Mouse (Mus musculus) liver, embryonic 16.5 days (tissue): ENCODE measurements around the gene Tspyl2. TPM values are rescaled to one million over a fixed set of nuclear protein-coding genes. Genes with fewer than 3 reads are reported as not detected.

Experiments used
- ATAC-seq: fragments of 200-750 bp; cut with Nextera tagmentation; 2 replicates; pipeline ENCODE4 v1.8.0; 2017; ENCODE audit warnings: low read depth, mild to moderate bottlenecking, moderate number of reproducible peaks, moderate library complexity
- H3K27ac ChIP-seq: fragments of 300-500 bp; sonication (generic); 2 replicates; pipeline ENCODE4 v1.5.1; 2014; ENCODE audit warnings: mild to moderate bottlenecking, low read length
- H3K27me3 ChIP-seq: fragments of 300-500 bp; sonication (generic); 2 replicates; pipeline ENCODE4 v1.6.1; 2014; ENCODE audit warnings: low read depth, low read length, mixed read lengths; ENCODE audit not compliant: control insufficient read depth, insufficient read depth
- H3K36me3 ChIP-seq: fragments of 300-500 bp; sonication (generic); 2 replicates; pipeline ENCODE4 v1.6.1; 2014; ENCODE audit warnings: mild to moderate bottlenecking; ENCODE audit not compliant: control insufficient read depth, insufficient read depth
- H3K4me1 ChIP-seq: fragments of 300-500 bp; sonication (generic); 2 replicates; pipeline ENCODE4 v1.6.1; 2014; ENCODE audit warnings: low read depth, low read length, mixed read lengths; ENCODE audit not compliant: control insufficient read depth
- H3K4me2 ChIP-seq: fragments of 300-500 bp; sonication (generic); 2 replicates; pipeline ENCODE4 v1.6.1; 2014; ENCODE audit warnings: low read depth, low read length, mixed read lengths
- H3K4me3 ChIP-seq: fragments of 300-500 bp; sonication (generic); 2 replicates; pipeline ENCODE4 v1.5.1; 2014; ENCODE audit warnings: low read depth, mild to moderate bottlenecking, low read length
- H3K9ac ChIP-seq: fragments of 300-500 bp; sonication (generic); 2 replicates; pipeline ENCODE4 v1.6.1; 2014; ENCODE audit warnings: low read depth, low read length
- H3K9me3 ChIP-seq: fragments of 300-500 bp; sonication (generic); replicated peaks from 2 replicates; pipeline ENCODE4 v1.6.1; 2016; ENCODE audit warnings: low read length; ENCODE audit not compliant: control insufficient read depth
- WGBS: fragments of 180-500 bp; shearing (Covaris S2); extraction: QIAGEN DNeasy Blood & Tissue Kit; methylation state at CpG from one replicate; pipeline ENCODE4 v1.1.7; 2014; ENCODE audit not compliant: insufficient replicate concordance; 5-methylcytosine and 5-hydroxymethylcytosine counted together
- polyA plus RNA-seq: library from polyadenylated mRNA; unstranded; fragments of >200 nt; fragmentation: Nextera tagmentation; extraction: Ambion mirVana; gene quantifications from 2 replicates; pipeline ENCODE4 v1.2.1, GENCODE M21; 2015

Tspyl2 gene
- polyA plus RNA-seq, result 5.6 and 6.6 TPM in 2 replicates

GRCm38 (mm10) chrX:152342358-152342901 is at the start of gene Tspyl2:
Gene Tspyl2 (minus strand): TSS chrX:152342425.
- H3K27me3 ChIP-seq, result peaks cover 10% of the 10 kb centered on the region; the same call in 1 of the 2 replicates
- WGBS, result 13% methylated on average over 22 of the region's 27 CpGs

DNA sequence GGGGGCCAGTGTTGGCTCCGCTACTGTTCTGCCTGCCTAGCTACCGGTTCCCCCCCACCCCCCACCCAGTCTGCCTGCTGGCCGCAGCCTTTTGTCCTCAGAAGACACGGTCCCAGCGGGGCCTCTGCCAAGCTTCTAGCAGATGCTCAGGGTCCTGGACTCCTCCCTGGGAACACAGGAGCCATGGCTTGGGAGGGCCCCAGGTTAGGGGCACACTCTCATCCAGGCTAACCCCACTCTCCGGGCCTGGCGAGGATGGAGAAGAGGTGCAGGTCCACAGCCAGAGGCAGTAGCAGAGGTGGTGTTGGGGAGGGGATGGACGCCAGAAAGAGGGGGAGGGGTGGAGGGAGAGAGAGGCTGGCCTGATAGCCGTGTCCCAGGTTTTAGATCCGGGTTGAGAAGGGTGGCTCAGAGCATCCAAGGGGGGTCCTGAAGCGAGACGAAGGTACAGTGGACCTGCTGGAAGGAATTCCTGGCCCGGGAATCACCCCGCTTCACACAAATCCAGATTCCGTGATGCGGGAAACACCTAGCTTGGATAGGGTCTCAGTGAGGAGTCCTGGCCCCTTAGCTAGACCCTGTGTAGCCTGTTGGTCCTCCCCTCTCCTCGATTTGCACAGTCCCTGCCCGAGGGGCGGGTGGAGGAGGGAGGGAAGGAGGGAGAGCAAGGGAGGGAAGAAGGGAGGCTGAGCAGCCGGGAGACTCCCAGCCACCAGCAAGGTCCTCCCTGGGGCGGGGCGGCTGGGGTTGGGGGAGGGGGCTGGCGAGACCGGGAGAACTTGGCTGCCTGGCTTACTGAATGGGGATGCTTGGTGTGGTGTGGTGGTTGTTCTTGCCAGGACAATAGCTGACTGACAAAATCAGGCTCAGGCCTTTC is 26.4 kb upstream of the Tspyl2 start, which contains the start of gene Gpr173:
Gpr173 (minus strand) TSS at position 308 of the 877 bp plus-strand sequence.
- Histone ChIP-seq H3K36me3 (no peaks in the 10 kb centered on the region), H3K27ac (no peak within 1 kb of the TSS), H3K27me3 (peaks cover 18% of the 10 kb centered on the region; the same call in 1 of the 2 replicates), H3K4me1 (no peaks in the 10 kb centered on the region), H3K4me3 (peak within 1 kb of the TSS; percentile 22), H3K4me2 (0 out of 2 replicates have a peak within 1 kb of the TSS, but pooled peaks have one; percentile 3), H3K9ac (no peak within 1 kb of the TSS), H3K9me3 (no peaks in the 10 kb centered on the region)
- 23% methylated on average over 21 of the region's 24 CpGs for whole genome bisulfite sequencing
- peak; percentile 43; the same call in 1 of the 2 replicates for ATAC-seq

More at GRCm38 (mm10) chrX:152342358-152342901, at the start of gene Tspyl2:
- peak within 1 kb of the TSS; percentile 68 for H3K9ac ChIP-seq
- peak; percentile 98 for ATAC-seq
- peak within 1 kb of the TSS; percentile 63 for H3K4me3 ChIP-seq
- H3K36me3 ChIP-seq, result no peaks in the 10 kb centered on the region
- peak within 1 kb of the TSS; percentile 77 for H3K4me2 ChIP-seq
- H3K4me1 ChIP-seq, result no peaks in the 10 kb centered on the region; the same call in 1 of the 2 replicates
- no peaks in the 10 kb centered on the region for H3K9me3 ChIP-seq
- peak within 1 kb of the TSS; percentile 55 for H3K27ac ChIP-seq

- Histone ChIP-seq H3K4me3 (peak overlapping the region; percentile 22; the same call in 1 of the 2 replicates), H3K27me3 (peaks cover 18% of the 10 kb centered on the region; the same call in 1 of the 2 replicates), H3K4me1 (no peaks in the 10 kb centered on the region), H3K4me2 (no peak overlapping the region), H3K9ac (no peak overlapping the region), H3K9me3 (no peaks in the 10 kb centered on the region), H3K36me3 (no peaks in the 10 kb centered on the region), H3K27ac (no peak overlapping the region)
- WGBS, result 36% methylated on average over 4 of the region's 4 CpGs
- no peak for ATAC-seq
Observed at GRCm38 (mm10) chrX:152368054-152368396, 25.8 kb upstream of the Tspyl2 start.

DNA sequence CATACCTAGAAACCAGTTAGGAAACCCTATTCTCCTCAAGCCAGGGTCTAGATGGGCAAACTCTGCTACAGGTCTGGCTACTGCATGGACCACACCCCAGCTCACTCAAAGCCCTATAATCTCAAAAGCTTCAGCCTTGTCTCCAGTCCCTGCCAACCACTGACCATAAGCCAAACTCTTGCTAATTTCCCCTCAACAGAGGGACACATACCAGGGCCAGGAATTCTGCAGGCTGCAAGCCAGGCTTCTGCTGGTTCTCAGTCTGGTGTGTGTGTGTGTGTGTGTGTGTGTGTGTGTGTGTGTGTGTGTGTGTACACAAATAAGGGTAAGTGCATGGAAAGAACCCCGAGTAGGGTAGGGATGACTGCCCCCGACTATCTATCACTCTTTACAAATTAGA is 24.2 kb upstream of the Tspyl2 start:
- WGBS, result 47% methylated on average over 2 of the region's 2 CpGs
- H3K36me3 ChIP-seq, result no peaks in the 10 kb centered on the region
- no peak for ATAC-seq

DNA sequence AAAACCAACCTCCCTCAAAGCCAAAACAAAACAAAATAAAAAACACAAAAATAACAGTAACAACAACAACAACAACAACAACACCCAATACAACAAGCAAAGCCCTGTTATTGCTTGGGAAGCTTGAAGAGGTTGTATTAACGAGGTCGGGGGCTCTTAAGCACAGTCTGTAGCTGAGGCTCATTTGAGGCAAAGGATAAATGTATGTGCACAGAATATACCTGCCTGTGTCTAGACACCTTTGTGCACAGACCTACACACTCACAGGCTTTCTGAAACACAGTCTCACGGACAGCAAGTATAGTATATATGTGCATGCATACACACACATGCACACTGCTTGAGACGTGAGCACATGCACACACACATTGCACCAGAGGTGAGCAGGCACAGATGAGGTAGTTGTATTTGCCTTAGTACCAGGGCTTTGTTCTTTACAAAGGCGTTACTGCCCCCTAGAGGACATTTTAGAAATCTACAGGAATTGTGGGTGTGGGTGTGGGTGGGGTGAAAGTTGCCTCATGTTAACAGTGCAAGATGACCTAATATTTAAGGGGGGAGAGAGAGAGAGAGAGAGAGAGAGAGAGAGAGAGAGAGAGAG is 10.4 kb upstream of the Tspyl2 start:
- Histone ChIP-seq H3K4me1 (no peaks in the 10 kb centered on the region), H3K4me3 (no peak overlapping the region), H3K9me3 (no peaks in the 10 kb centered on the region), H3K27me3 (peaks cover 5% of the 10 kb centered on the region; the same call in 1 of the 2 replicates), H3K27ac (no peak overlapping the region), H3K36me3 (no peaks in the 10 kb centered on the region), H3K4me2 (no peak overlapping the region), H3K9ac (no peak overlapping the region)
- ATAC-seq, result peak; percentile 61; the same call in 1 of the 2 replicates
- 21% methylated on average over 5 of the region's 5 CpGs for WGBS

More for the DNA sequence above, 24.2 kb upstream of the Tspyl2 start:
- Histone ChIP-seq H3K4me3 (no peak overlapping the region), H3K4me2 (no peak overlapping the region), H3K9ac (no peak overlapping the region), H3K4me1 (no peaks in the 10 kb centered on the region), H3K27ac (no peak overlapping the region), H3K9me3 (no peaks in the 10 kb centered on the region), H3K27me3 (peaks cover 18% of the 10 kb centered on the region; the same call in 1 of the 2 replicates)

GRCm38 (mm10) chrX:152347041-152347440 is 4.8 kb upstream of the Tspyl2 start:
- Histone ChIP-seq H3K36me3 (no peaks in the 10 kb centered on the region), H3K9me3 (no peaks in the 10 kb centered on the region), H3K4me3 (no peak overlapping the region), H3K9ac (no peak overlapping the region), H3K27me3 (peaks cover 12% of the 10 kb centered on the region; the same call in 1 of the 2 replicates), H3K4me2 (no peak overlapping the region), H3K27ac (no peak overlapping the region), H3K4me1 (no peaks in the 10 kb centered on the region; the same call in 1 of the 2 replicates)
- no peak for ATAC-seq
- 86% methylated on average over 14 of the region's 14 CpGs for WGBS

DNA sequence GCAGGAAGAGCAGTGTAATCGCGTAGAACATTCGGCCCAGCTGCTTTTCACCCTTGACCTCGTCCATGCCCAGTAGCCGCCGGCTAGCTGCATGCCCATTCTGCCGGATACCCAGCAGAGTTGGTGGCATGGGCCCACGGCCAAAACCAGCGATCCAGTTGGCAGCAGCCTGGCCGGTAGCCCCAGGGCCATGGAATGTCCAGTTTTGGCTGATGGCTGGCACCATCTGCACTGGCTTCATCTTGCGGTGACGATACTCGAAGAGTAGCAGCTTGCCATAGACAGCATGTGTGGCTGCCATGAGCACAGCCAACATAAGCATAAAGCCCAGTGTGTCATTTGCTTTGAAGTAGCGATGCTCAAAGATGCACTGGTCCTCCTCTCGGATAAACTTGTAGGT is 4.4 kb upstream of the Tspyl2 start:
- Histone ChIP-seq H3K36me3 (no peaks in the 10 kb centered on the region), H3K9me3 (no peaks in the 10 kb centered on the region), H3K4me1 (no peaks in the 10 kb centered on the region; the same call in 1 of the 2 replicates), H3K4me2 (no peak overlapping the region), H3K27ac (no peak overlapping the region), H3K4me3 (no peak overlapping the region), H3K27me3 (peaks cover 12% of the 10 kb centered on the region; the same call in 1 of the 2 replicates), H3K9ac (no peak overlapping the region)
- ATAC-seq, result no peak
- 78% methylated on average over 15 of the region's 15 CpGs for WGBS

- Histone ChIP-seq H3K36me3 (no peaks in the 10 kb centered on the region), H3K9ac (peak overlapping the region; percentile 28), H3K27ac (peak overlapping the region; percentile 55; the same call in 1 of the 2 replicates), H3K4me3 (peak overlapping the region; percentile 63), H3K4me2 (peak overlapping the region; percentile 77), H3K27me3 (peaks cover 10% of the 10 kb centered on the region; the same call in 1 of the 2 replicates), H3K9me3 (no peaks in the 10 kb centered on the region), H3K4me1 (no peaks in the 10 kb centered on the region; the same call in 1 of the 2 replicates)
- 26% methylated on average over 6 of the region's 6 CpGs for WGBS
- no peak for ATAC-seq
Observed at GRCm38 (mm10) chrX:152342903-152343302, 678 bp upstream of the Tspyl2 start.
